Mouse (Mus musculus): ENCODE data around the gene Ephx3. TPM values are rescaled to one million over a fixed set of nuclear protein-coding genes. Genes with fewer than 3 reads are reported as not detected.
"Not testable (repeated sequence)": the region's sequence is repeated elsewhere in the genome, so short reads cannot be mapped to it uniquely, and the experiment has no call there.

Gene Ephx3
- polyA plus RNA-seq (2015; fragmentation: Nextera tagmentation; extraction: Ambion mirVana): 0.17 and 0.23 TPM in 2 replicates

DNA sequence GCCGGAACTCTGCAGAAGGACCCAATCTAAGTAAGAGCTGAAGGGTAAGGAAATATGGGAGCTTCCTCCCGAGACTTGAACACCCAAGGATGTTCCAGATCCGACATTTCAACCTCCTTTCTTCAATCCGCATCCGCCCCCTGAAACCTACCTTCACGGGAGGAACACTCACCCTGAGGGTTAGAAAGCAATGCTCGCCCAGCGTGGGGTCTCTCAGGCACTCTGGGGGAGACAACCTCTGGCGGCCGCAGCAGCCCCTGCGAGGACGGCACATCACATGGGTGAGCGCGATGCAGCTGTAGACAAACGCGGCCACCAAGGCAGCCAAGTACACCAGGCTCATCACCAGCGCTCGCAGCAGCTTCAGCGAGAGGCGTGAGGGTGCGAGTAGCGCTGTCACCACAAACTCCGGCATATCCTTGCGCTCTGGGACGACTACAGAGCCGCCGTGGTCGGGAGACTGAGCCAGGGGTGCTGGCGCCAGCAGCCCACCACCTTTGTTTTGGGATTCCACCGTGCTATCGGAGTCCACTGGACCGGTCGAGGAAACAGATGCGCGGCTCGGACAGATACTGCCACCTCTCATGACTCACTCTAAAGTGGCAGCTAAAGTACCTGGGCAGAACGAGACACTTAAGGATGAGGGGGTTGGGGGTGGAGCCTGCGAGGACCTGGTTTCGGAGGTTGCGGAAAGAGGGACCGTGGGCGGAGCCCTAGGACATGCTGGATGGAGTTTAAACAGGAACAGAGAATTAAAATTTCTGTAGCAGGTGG lies at the start of gene Ephx3:
TSS of gene Ephx3 (minus strand) at position 687 of the 774 bp plus-strand sequence.
- 6% methylated on average over 42 of the region's 42 CpGs for WGBS
- H3K27me3 ChIP-seq: peaks cover 27% of the 10 kb centered on the region
- H3K9ac ChIP-seq (replicated peaks): peak within 1 kb of the TSS; percentile 50
- no peaks in the 10 kb centered on the region for H3K9me3 ChIP-seq
- peak within 1 kb of the TSS; percentile 43 for H3K4me3 ChIP-seq (replicated peaks)
- peak within 1 kb of the TSS; percentile 73 for H3K4me2 ChIP-seq (replicated peaks)
- ATAC-seq: peak; percentile 63; the same call in 1 of the 2 replicates
- H3K4me1 ChIP-seq (replicated peaks): peaks cover 11% of the 10 kb centered on the region
- no peaks in the 10 kb centered on the region for H3K36me3 ChIP-seq
- H3K27ac ChIP-seq: no peak within 1 kb of the TSS

DNA sequence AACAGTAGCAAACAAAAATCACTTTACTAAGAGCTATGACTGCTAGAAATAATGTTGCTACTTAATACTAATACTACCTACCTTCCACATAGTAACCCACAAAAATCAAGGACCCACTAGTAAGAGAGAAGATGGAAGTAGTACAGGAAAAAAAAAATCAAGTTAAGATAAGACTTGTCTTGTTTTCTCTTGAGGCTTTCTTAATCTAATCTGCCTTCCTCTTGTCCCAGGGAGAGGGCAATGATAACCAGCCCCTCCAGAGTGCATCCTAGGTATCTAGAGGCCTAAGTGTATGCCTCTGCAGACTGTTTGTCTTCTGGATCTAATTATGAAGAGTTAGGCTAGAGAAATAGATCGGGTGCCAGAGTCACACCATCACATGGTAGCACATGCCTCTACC lies 49.2 kb upstream of the Ephx3 start:
- H3K4me2 ChIP-seq (replicated peaks): no peak overlapping the region
- 94% methylated on average over 1 of the region's 1 CpGs for WGBS
- no peaks in the 10 kb centered on the region for H3K27me3 ChIP-seq

DNA sequence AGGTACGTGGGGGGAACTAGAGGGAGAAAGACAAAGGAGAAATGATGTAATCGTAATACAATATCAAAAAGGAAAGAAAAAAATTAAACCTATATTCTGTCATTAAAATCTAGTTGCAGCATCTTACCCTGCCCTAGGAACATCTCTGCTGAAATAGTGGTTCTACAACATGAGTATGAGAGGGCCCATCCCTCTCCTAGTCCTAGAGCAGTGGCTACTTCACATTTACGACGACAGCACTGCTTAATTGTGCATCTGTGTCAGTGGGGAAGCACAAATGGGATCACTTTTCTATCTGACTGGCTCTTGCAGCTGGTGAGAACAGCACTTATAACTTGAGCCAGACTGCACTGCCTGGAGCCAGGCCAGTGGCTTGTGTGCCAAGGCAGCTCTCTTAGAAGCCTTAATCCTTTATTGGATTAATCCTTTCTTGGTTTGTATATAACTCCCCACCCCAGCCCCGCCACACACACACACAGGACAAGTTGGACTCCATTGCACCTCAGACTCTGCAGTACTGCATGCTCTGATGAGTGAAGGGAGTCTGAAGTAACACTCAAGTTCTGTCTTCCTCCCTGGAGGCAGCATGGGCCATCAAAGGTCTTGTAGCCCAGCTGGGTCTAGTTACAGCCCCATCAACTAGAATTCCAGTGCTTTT lies 46.3 kb upstream of the Ephx3 start:
- Histone ChIP-seq H3K4me3 (replicated peaks) (no peak overlapping the region), H3K27ac (peak overlapping the region; percentile 65), H3K9me3 (no peaks in the 10 kb centered on the region), H3K27me3 (no peaks in the 10 kb centered on the region), H3K9ac (replicated peaks) (no peak overlapping the region), H3K4me2 (replicated peaks) (0 out of 2 replicates have a peak overlapping the region, but pooled peaks have one; percentile 5), H3K36me3 (peaks cover 5% of the 10 kb centered on the region; the same call in 1 of the 2 replicates), H3K4me1 (replicated peaks) (peaks cover 22% of the 10 kb centered on the region)
- peak; percentile 86; the same call in 1 of the 2 replicates for ATAC-seq
- WGBS: 53% methylated on average over 5 of the region's 5 CpGs

More for the DNA sequence above, 49.2 kb upstream of the Ephx3 start:
- Histone ChIP-seq H3K27ac (no peak overlapping the region), H3K4me3 (replicated peaks) (no peak overlapping the region), H3K4me1 (replicated peaks) (peaks cover 22% of the 10 kb centered on the region), H3K9ac (replicated peaks) (no peak overlapping the region), H3K36me3 (peaks cover 11% of the 10 kb centered on the region), H3K9me3 (no peaks in the 10 kb centered on the region)
- ATAC-seq: no peak

DNA sequence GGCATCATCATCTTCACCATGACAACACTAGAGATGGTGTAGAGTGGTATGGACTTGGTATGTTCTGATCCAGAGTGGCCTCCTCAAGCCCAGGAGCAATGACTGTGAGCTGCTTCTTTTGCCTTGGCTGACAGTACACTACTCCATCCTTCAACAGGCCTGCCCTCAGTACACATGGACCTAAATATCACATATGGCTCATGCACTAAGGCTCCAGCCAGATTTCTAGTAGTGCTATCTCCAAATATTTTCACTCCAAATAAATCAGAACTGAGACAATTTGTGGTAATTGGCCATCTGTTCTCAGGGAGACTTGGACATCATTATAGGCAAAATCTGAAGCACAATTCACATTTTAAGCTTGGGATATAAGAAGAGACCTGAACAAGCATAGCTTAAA lies 43.8 kb upstream of the Ephx3 start:
- Histone ChIP-seq H3K4me2 (replicated peaks) (no peak overlapping the region), H3K27ac (no peak overlapping the region)
- no peak for ATAC-seq

DNA sequence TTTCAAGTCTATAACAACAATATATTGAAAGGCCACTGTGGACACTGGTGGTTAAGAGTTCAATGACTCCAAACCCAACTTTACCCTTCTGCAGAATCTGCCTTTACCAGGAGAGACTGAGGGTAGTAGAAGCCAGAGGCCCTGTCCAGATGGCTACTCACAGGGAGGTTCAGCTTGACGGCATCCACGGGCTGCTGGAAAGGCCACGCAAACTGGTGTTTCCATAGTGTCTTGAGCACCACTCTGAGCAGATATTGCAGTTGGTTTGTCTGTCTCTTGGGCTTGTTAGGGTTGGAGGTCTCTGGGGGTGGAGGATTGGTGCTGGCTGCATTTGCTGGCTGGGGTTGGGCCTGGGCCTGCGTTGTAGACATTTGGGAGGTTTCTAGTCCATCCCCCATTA lies 39.9 kb upstream of the Ephx3 start:
- H3K27ac ChIP-seq: no peak overlapping the region
- WGBS: 99% methylated on average over 4 of the region's 4 CpGs
- no peaks in the 10 kb centered on the region for H3K9me3 ChIP-seq
- no peak for ATAC-seq
- H3K4me3 ChIP-seq (replicated peaks): no peak overlapping the region
- peaks cover 1% of the 10 kb centered on the region; the same call in 1 of the 2 replicates for H3K4me1 ChIP-seq (replicated peaks)
- peaks cover 52% of the 10 kb centered on the region for H3K36me3 ChIP-seq
- no peak overlapping the region for H3K9ac ChIP-seq (replicated peaks)
- H3K27me3 ChIP-seq: no peaks in the 10 kb centered on the region
- H3K4me2 ChIP-seq (replicated peaks): no peak overlapping the region

More for the DNA sequence above, 43.8 kb upstream of the Ephx3 start:
- H3K4me3 ChIP-seq (replicated peaks): no peak overlapping the region
- no peaks in the 10 kb centered on the region for H3K27me3 ChIP-seq
- peaks cover 20% of the 10 kb centered on the region for H3K36me3 ChIP-seq
- peaks cover 22% of the 10 kb centered on the region for H3K4me1 ChIP-seq (replicated peaks)
- H3K9me3 ChIP-seq: no peaks in the 10 kb centered on the region
- no peak overlapping the region for H3K9ac ChIP-seq (replicated peaks)

DNA sequence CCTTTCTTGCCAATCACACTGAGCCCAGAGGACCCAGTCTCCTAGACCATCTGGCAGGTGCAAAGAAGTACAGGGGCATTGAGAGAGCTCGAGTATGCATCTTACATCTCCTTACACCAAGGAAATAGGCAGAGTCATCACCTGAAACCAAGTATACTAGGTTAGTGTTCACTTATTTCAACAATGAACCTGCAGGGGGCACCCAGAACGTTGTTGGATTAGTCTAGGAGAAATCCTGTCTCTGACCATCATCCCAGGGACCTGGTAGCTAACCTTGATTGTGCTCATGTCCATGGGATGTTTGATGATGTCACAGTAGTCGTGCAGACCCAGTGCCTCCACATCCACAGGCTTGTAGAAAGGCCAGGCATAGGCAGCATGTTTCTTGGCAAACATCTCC lies 31.5 kb upstream of the Ephx3 start:
- Histone ChIP-seq H3K4me3 (replicated peaks) (no peak overlapping the region), H3K27ac (no peak overlapping the region), H3K27me3 (no peaks in the 10 kb centered on the region), H3K4me2 (replicated peaks) (no peak overlapping the region), H3K9ac (replicated peaks) (no peak overlapping the region), H3K36me3 (peaks cover 91% of the 10 kb centered on the region), H3K4me1 (replicated peaks) (no peaks in the 10 kb centered on the region), H3K9me3 (no peaks in the 10 kb centered on the region)
- 69% methylated on average over 3 of the region's 3 CpGs for WGBS
- no peak for ATAC-seq

DNA sequence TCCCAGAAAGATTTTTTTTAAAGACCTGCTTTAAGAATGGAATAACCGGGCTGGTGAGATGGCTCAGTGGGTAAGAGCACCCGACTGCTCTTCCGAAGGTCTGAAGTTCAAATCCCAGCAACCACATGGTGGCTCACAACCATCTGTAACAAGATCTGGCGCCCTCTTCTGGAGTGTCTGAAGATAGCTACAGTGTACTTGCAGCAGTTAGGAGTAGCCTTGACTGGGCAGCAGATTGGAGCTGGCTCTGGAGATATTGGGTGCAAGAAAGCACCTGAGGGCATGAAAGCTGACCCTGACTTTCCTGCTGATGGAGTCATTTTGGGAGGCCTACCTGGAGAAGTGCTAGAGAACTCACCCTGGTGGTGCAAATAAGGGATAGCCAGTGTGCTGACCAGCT lies 26.2 kb upstream of the Ephx3 start:
- not testable (repeated sequence) for H3K4me3 ChIP-seq (replicated peaks); H3K27ac ChIP-seq; H3K4me1 ChIP-seq (replicated peaks); H3K27me3 ChIP-seq; H3K9me3 ChIP-seq; ATAC-seq; H3K9ac ChIP-seq (replicated peaks); H3K4me2 ChIP-seq (replicated peaks)
- peaks cover 90% of the 10 kb centered on the region for H3K36me3 ChIP-seq
- 67% methylated on average over 4 of the region's 4 CpGs for WGBS

DNA sequence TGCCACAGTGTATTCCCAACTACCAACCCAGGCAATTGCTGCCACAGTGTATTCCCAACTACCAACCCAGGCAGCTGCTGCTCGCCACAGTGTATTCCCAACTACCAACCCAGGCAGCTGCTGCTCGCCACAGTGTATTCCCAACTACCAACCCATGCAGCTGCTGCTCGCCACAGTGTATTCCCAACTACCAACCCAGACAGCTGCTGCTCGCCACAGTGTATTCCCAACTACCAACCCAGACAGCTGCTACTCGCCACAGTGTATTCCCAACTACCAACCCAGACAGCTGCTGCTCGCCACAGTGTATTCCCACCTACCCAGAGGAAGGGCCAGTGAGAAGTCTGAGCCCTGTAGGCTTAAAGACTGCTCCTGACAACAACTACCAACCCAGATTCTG lies 22.2 kb upstream of the Ephx3 start:
- 92% methylated on average over 6 of the region's 6 CpGs for WGBS
- not testable (repeated sequence) for H3K27me3 ChIP-seq; H3K9me3 ChIP-seq; H3K4me3 ChIP-seq (replicated peaks); H3K9ac ChIP-seq (replicated peaks); H3K4me2 ChIP-seq (replicated peaks); H3K4me1 ChIP-seq (replicated peaks); H3K27ac ChIP-seq; ATAC-seq
- peaks cover 94% of the 10 kb centered on the region for H3K36me3 ChIP-seq

DNA sequence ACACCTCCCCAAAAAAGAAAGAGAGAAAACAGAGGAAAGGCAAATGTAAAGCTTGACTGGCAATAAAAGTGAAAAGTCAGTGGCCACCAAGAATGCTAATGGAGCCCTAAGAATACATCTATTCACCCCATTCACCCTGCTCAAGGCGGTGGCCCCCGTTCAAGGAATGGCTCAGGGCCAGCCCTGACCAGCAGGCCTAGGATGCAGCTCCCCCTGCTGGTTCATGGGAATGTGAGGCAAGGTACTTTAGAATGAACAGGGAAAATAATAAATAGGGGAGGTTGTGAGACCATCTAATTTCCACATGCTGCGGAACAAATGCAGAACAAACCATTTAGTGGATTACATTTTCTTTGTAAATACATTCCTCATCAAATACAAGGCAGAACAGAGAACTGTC lies 20.4 kb upstream of the Ephx3 start:
- no peaks in the 10 kb centered on the region for H3K27me3 ChIP-seq
- no peaks in the 10 kb centered on the region for H3K4me1 ChIP-seq (replicated peaks)
- 41% methylated on average over 3 of the region's 3 CpGs for WGBS
- H3K36me3 ChIP-seq: peaks cover 94% of the 10 kb centered on the region
- H3K9ac ChIP-seq (replicated peaks): no peak overlapping the region
- no peaks in the 10 kb centered on the region for H3K9me3 ChIP-seq
- no peak overlapping the region for H3K27ac ChIP-seq
- no peak overlapping the region for H3K4me2 ChIP-seq (replicated peaks)
- no peak overlapping the region for H3K4me3 ChIP-seq (replicated peaks)
- peak; percentile 60; the same call in 1 of the 2 replicates for ATAC-seq

DNA sequence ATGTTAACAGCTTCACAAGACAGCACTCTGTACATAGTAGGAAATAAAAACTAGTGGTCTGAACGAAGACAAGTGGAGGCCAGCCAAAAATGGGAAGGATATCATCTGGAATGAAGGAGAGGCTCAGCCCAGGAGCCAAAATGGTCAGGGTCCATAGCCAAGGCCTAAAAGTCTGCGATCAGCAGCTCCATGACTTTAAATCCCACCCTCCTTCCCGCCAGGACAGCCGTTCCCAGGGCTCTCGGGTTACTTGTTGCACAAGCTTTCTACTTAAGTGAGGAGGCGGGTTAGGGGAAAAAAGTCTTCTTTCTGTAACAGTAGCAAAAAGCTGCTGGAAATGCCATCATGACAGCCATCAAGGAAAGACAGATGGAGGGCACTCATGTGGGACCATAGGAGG lies 19.8 kb upstream of the Ephx3 start:
- 82% methylated on average over 6 of the region's 6 CpGs for WGBS
- no peak for ATAC-seq

DNA sequence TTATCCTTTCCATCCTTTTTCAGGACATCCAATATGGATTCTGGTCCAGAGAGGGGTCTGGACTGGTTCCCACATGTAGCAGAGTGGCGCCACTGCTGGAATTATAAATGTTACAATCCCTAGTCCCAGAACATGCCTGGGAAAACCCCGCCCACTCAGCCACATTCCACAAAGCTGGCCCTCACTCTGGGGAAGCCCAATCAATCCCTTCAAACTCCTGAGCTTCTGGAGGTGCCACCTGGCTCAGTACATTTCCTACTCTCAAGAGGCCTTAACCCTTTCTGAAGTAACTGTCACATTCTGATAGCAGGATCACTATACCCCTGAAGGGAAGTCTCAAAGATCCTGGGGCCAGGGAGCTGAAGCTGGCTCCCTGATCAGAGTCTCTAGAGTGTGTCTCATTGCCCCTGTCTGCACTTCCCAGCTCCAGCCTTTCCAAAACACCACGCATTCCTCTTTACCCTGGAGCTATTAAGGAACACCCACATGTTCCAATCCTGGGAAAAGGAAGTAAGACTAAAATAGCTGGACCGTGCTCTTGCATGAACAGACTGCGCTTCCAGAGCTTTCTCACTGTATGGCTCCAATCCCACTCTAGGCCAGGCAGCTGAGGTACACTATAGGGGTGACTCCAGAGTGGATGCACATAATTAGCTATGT lies 18.4 kb upstream of the Ephx3 start:
- 0 out of 2 replicates have a peak overlapping the region, but pooled peaks have one; percentile 9 for H3K27ac ChIP-seq
- H3K36me3 ChIP-seq: peaks cover 93% of the 10 kb centered on the region
- H3K9ac ChIP-seq (replicated peaks): no peak overlapping the region
- H3K9me3 ChIP-seq: no peaks in the 10 kb centered on the region
- no peak overlapping the region for H3K4me2 ChIP-seq (replicated peaks)
- H3K4me1 ChIP-seq (replicated peaks): no peaks in the 10 kb centered on the region
- H3K4me3 ChIP-seq (replicated peaks): no peak overlapping the region
- 88% methylated on average over 5 of the region's 5 CpGs for WGBS
- no peak for ATAC-seq
- no peaks in the 10 kb centered on the region for H3K27me3 ChIP-seq

More for the DNA sequence above, 19.8 kb upstream of the Ephx3 start:
- H3K9ac ChIP-seq (replicated peaks): no peak overlapping the region
- H3K9me3 ChIP-seq: no peaks in the 10 kb centered on the region
- no peak overlapping the region for H3K27ac ChIP-seq
- no peak overlapping the region for H3K4me2 ChIP-seq (replicated peaks)
- H3K27me3 ChIP-seq: no peaks in the 10 kb centered on the region
- no peak overlapping the region for H3K4me3 ChIP-seq (replicated peaks)
- peaks cover 94% of the 10 kb centered on the region for H3K36me3 ChIP-seq
- no peaks in the 10 kb centered on the region for H3K4me1 ChIP-seq (replicated peaks)

DNA sequence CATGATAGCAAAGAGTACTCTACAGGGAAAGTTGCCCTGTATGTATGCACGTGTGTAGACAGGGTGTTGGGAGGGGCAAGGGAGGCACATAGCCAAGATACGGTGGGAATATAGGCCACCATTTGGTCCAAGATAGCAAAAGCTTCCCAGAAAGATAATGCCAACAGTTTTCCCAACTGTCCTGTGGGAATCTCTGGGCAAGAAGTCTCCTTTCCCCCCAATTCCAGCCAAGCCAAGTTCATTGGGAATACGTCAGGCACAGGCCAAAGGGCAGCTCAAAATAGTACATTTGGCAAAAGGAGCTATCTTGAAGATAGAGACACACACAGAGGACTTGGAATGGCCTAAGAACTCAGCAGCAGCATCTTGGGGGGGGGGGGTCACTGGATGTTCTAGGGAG lies 16.0 kb upstream of the Ephx3 start:
- Histone ChIP-seq H3K4me3 (replicated peaks) (no peak overlapping the region), H3K27ac (no peak overlapping the region), H3K4me1 (replicated peaks) (no peaks in the 10 kb centered on the region), H3K27me3 (no peaks in the 10 kb centered on the region), H3K9me3 (no peaks in the 10 kb centered on the region), H3K36me3 (peaks cover 93% of the 10 kb centered on the region), H3K9ac (replicated peaks) (no peak overlapping the region), H3K4me2 (replicated peaks) (no peak overlapping the region)
- WGBS: 92% methylated on average over 3 of the region's 3 CpGs
- no peak for ATAC-seq
